Mouse (Mus musculus) embryonic facial prominence, embryonic 14.5 days (tissue): ENCODE results near the gene P2rx3. TPM values are rescaled to one million over a fixed set of nuclear protein-coding genes. Genes with fewer than 3 reads are reported as not detected.

Experiments
- ATAC-seq: fragments of 200-750 bp; cut with Nextera tagmentation; 2 replicates; pipeline ENCODE4 v1.8.0; 2017; ENCODE audit warnings: low read depth, moderate number of reproducible peaks, moderate TSS enrichment
- DNase-seq: peaks from one replicate; pipeline ENCODE4 v3.0.0-alpha.2; 2015; ENCODE audit warnings: low spot score
- H3K27ac ChIP-seq: fragments of 300-500 bp; sonication (generic); replicated peaks from 2 replicates; pipeline ENCODE4 v1.5.1; 2014; ENCODE audit warnings: low read depth, mild to moderate bottlenecking, low read length, moderate library complexity
- H3K27me3 ChIP-seq: fragments of 300-500 bp; sonication (generic); replicated peaks from 2 replicates; pipeline ENCODE4 v1.6.1; 2014; ENCODE audit warnings: low read length; ENCODE audit not compliant: control insufficient read depth, insufficient read depth
- H3K36me3 ChIP-seq: fragments of 300-500 bp; sonication (generic); 2 replicates; pipeline ENCODE4 v1.6.1; 2014; ENCODE audit warnings: low read length, mixed read lengths; ENCODE audit not compliant: control insufficient read depth, insufficient read depth
- H3K4me1 ChIP-seq: fragments of 300-500 bp; sonication (generic); 2 replicates; pipeline ENCODE4 v1.6.1; 2014; ENCODE audit warnings: antibody characterized with exemption, low read length; ENCODE audit not compliant: control insufficient read depth, insufficient read depth
- H3K4me2 ChIP-seq: fragments of 300-500 bp; sonication (generic); 2 replicates; pipeline ENCODE4 v1.6.1; 2014; ENCODE audit warnings: low read depth, mild to moderate bottlenecking, low read length, moderate library complexity, mixed read lengths
- H3K4me3 ChIP-seq: fragments of 300-500 bp; sonication (generic); 2 replicates; pipeline ENCODE4 v1.5.1; 2014; ENCODE audit warnings: low read depth, mild to moderate bottlenecking, low read length
- H3K9ac ChIP-seq: fragments of 300-500 bp; sonication (generic); 2 replicates; pipeline ENCODE4 v1.6.1; 2014; ENCODE audit warnings: low read depth, mild to moderate bottlenecking, low read length, moderate library complexity, mixed read lengths
- H3K9me3 ChIP-seq: fragments of 300-500 bp; sonication (generic); 2 replicates; pipeline ENCODE4 v1.6.1; 2016; ENCODE audit warnings: low read length; ENCODE audit not compliant: control insufficient read depth
- WGBS: fragments of 180-500 bp; shearing (Covaris S2); extraction: QIAGEN DNeasy Blood & Tissue Kit; methylation state at CpG from one replicate; pipeline ENCODE4 v1.1.7; 2014; 5-methylcytosine and 5-hydroxymethylcytosine counted together
- polyA plus RNA-seq: library from polyadenylated mRNA; unstranded; fragments of >200 nt; fragmentation: Nextera tagmentation; extraction: Ambion mirVana; gene quantifications from 2 replicates; pipeline ENCODE4 v1.2.1, GENCODE M21; 2014

The P2rx3 gene
- polyA plus RNA-seq, 1 experiment from 2014 or later = 7.0 TPM

- Histone ChIP-seq H3K27ac (peak overlapping the region; percentile 68), H3K9ac (peak overlapping the region; percentile 61), H3K27me3 (no peaks in the 10 kb centered on the region), H3K36me3 (peaks cover 87% of the 10 kb centered on the region), H3K4me2 (peak overlapping the region; percentile 74), H3K9me3 (no peaks in the 10 kb centered on the region), H3K4me3 (peak overlapping the region; percentile 39), H3K4me1 (peaks cover 16% of the 10 kb centered on the region)
- ATAC-seq (peak; percentile 24; the same call in 1 of the 2 replicates), DNase-seq (no peak)
- 25% methylated on average over 10 of the region's 10 CpGs for WGBS
Observed at GRCm38 (mm10) chr2:85061107-85061541, 23.9 kb upstream of the P2rx3 start.

- DNase-seq (peak; percentile 84), ATAC-seq (peak; percentile 89)
- no peaks in the 10 kb centered on the region for H3K27me3 ChIP-seq
- peak overlapping the region; percentile 70 for H3K27ac ChIP-seq
- no peaks in the 10 kb centered on the region for H3K9me3 ChIP-seq
- H3K36me3 ChIP-seq = peaks cover 89% of the 10 kb centered on the region
- H3K4me2 ChIP-seq = peak overlapping the region; percentile 74
- H3K9ac ChIP-seq = peak overlapping the region; percentile 61
- H3K4me3 ChIP-seq = peak overlapping the region; percentile 39
- WGBS = 8% methylated on average over 7 of the region's 11 CpGs
- H3K4me1 ChIP-seq = peaks cover 16% of the 10 kb centered on the region
Observed at GRCm38 (mm10) chr2:85060591-85061060, 23.4 kb upstream of the P2rx3 start.

- no peak for DNase-seq
- no peak for ATAC-seq
- no peak overlapping the region for H3K4me2 ChIP-seq
- H3K4me3 ChIP-seq = no peak overlapping the region
- H3K27ac ChIP-seq = peak overlapping the region; percentile 70
- WGBS = 90% methylated on average over 6 of the region's 6 CpGs
- H3K9me3 ChIP-seq = no peaks in the 10 kb centered on the region
- peaks cover 16% of the 10 kb centered on the region for H3K4me1 ChIP-seq
- H3K27me3 ChIP-seq = no peaks in the 10 kb centered on the region
- H3K9ac ChIP-seq = no peak overlapping the region
- peaks cover 91% of the 10 kb centered on the region for H3K36me3 ChIP-seq
Observed at GRCm38 (mm10) chr2:85059677-85060076, 22.4 kb upstream of the P2rx3 start.

- 49% methylated on average over 5 of the region's 5 CpGs for WGBS
- Histone ChIP-seq H3K27me3 (no peaks in the 10 kb centered on the region), H3K9ac (no peak overlapping the region), H3K4me3 (no peak overlapping the region), H3K4me2 (no peak overlapping the region), H3K27ac (no peak overlapping the region), H3K36me3 (peaks cover 91% of the 10 kb centered on the region), H3K9me3 (no peaks in the 10 kb centered on the region), H3K4me1 (peaks cover 16% of the 10 kb centered on the region)
- no peak for DNase-seq
- no peak for ATAC-seq
Observed at GRCm38 (mm10) chr2:85056711-85057110, 19.4 kb upstream of the P2rx3 start.

GRCm38 (mm10) chr2:85053192-85053816 lies 16.0 kb upstream of the P2rx3 start:
- WGBS = 84% methylated on average over 5 of the region's 5 CpGs
- H3K27ac ChIP-seq = no peak overlapping the region
- H3K9me3 ChIP-seq = no peaks in the 10 kb centered on the region
- peaks cover 17% of the 10 kb centered on the region for H3K4me1 ChIP-seq
- H3K4me3 ChIP-seq = no peak overlapping the region
- no peak overlapping the region for H3K9ac ChIP-seq
- peaks cover 67% of the 10 kb centered on the region for H3K36me3 ChIP-seq
- ATAC-seq (no peak), DNase-seq (no peak)
- no peaks in the 10 kb centered on the region for H3K27me3 ChIP-seq
- no peak overlapping the region for H3K4me2 ChIP-seq

- H3K27ac ChIP-seq = peak overlapping the region; percentile 97
- no peak for ATAC-seq
- no peaks in the 10 kb centered on the region for H3K9me3 ChIP-seq
- peaks cover 17% of the 10 kb centered on the region for H3K4me1 ChIP-seq
- WGBS = 34% methylated on average over 9 of the region's 9 CpGs
- H3K4me2 ChIP-seq = peak overlapping the region; percentile 76
- H3K27me3 ChIP-seq = no peaks in the 10 kb centered on the region
- peak overlapping the region; percentile 64 for H3K9ac ChIP-seq
- H3K36me3 ChIP-seq = peaks cover 55% of the 10 kb centered on the region
- peak; percentile 53 for DNase-seq
- peak overlapping the region; percentile 69 for H3K4me3 ChIP-seq
Observed at GRCm38 (mm10) chr2:85050746-85051145, 13.5 kb upstream of the P2rx3 start.

GRCm38 (mm10) chr2:85050001-85050634 lies 12.9 kb upstream of the P2rx3 start:
- 3% methylated on average over 9 of the region's 10 CpGs for WGBS
- H3K9me3 ChIP-seq = no peaks in the 10 kb centered on the region
- H3K27ac ChIP-seq = peak overlapping the region; percentile 97
- H3K4me1 ChIP-seq = peaks cover 17% of the 10 kb centered on the region
- H3K4me3 ChIP-seq = peak overlapping the region; percentile 69
- peak overlapping the region; percentile 64 for H3K9ac ChIP-seq
- no peaks in the 10 kb centered on the region for H3K27me3 ChIP-seq
- DNase-seq = peak; percentile 95
- H3K4me2 ChIP-seq = peak overlapping the region; percentile 76
- peak; percentile 55 for ATAC-seq
- H3K36me3 ChIP-seq = peaks cover 55% of the 10 kb centered on the region

GRCm38 (mm10) chr2:85049277-85049676 lies 12.0 kb upstream of the P2rx3 start:
- WGBS = 46% methylated on average over 4 of the region's 4 CpGs
- ATAC-seq (no peak), DNase-seq (peak; percentile 83)
- H3K4me3 ChIP-seq = peak overlapping the region; percentile 69
- peak overlapping the region; percentile 76 for H3K4me2 ChIP-seq
- peaks cover 17% of the 10 kb centered on the region for H3K4me1 ChIP-seq
- H3K9me3 ChIP-seq = no peaks in the 10 kb centered on the region
- H3K27ac ChIP-seq = peak overlapping the region; percentile 97
- peak overlapping the region; percentile 80 for H3K9ac ChIP-seq
- peaks cover 55% of the 10 kb centered on the region for H3K36me3 ChIP-seq
- H3K27me3 ChIP-seq = no peaks in the 10 kb centered on the region
